Mouse (Mus musculus) thymus, postnatal 4 days (tissue): ENCODE results near the gene Dclre1b.
"Not testable (repeated sequence)": the region's sequence is repeated elsewhere in the genome, so short reads cannot be mapped to it uniquely, and the experiment has no call there.

Source experiments
- DNase-seq: peaks from one replicate; pipeline ENCODE4 v3.0.0; 2021

Dclre1b gene

DNA sequence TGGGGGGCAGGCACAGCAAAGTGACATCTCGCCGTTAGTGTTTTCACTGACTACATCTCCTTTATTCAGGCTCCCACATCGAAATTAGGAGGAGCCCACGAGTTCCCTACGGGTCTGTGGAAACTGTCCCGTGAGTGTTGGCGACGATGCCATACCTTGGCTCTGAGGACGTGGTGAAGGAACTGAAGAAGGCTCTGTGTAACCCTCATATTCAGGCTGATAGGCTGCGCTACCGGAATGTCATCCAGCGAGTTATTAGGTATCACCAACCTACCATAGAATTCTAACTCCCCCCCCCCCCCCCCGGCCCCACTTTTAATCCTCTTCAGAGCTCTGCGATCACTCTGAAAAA, 531 bp upstream of the Dclre1b start:
- DNase-seq, result no peak

DNA sequence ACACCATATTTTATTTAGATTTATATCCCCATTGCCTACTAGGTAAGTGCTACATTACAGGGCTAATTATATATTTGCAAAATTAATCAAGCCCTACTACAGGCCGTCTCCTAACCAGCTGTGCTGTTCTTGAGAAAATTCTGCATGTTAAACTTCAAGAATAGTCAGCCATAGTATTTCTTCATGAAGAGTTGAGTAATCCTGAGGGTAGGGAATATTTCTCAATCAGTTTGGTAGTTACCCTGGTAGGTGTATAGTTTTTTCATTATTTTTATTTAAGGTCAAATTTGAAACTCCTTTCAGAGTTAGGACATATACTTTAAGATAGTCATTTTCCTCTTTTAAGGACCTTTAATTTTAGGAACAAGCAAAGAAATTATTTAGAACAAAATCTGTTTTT, 3.6 kb downstream of the Dclre1b start:
- no peak for DNase-seq

DNA sequence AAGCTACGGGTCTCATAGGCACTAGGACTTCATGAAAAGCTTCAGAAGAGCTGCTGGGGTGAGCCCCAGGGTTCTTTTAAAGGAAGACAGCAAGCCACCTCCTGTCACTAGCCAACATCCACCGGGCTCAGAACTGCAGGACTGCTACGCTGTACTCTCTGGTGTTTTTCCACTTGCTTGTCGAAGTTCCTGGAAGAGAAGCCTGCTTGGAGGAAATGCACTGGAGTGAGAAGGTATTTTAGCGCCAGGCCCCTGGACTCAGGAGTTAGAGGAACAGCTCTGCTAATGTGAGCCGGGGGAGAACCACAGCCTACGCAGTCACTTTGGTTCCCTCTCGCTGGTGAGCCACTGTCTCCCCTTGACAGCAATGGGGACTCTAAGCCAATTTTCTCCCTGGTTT, 6.4 kb downstream of the Dclre1b start:
- DNase-seq, result peak; percentile 54

DNA sequence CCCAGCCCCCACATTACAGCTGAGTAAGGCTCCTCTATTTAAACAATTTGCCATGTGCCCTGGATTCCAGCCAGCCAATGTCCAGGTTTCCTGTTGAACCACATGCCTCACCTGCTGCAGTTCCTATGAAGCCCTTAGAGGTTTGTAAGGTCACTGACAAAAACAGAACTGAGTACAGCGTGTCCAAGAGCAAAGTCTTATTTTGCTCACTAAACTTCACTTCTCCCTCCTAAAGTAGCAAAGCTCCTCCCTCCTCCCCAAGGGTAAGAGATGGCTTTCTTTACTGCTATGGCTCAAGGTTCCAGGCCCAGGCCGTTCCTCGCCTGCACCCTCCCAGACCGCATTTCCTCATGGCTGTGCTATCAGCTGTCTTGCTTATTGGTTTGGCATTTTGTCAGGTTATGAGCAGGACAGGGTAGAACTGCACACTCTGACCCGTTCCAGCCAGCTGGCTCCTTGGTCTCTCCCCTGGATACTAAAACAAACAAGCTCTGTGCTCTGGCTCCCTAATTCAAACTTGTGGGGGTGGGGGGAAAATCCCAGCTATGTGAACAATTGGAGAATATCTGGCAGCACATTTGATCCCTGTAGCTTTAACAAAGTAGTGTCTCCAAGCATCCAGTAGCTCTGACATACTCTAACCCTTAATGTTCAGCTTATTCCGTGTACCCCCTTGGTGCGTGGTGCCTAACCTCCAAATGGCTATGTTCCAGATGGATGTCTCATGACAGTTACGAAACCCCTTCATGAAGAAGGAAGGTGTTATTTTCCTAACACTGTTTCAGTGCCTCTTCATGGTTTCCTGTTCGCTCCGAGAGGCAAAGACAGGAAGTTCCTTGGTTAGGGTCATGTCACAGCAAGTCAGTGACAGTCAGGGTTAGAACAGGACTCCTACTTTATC, 7.4 kb downstream of the Dclre1b start:
- DNase-seq, result peak; percentile 57

DNA sequence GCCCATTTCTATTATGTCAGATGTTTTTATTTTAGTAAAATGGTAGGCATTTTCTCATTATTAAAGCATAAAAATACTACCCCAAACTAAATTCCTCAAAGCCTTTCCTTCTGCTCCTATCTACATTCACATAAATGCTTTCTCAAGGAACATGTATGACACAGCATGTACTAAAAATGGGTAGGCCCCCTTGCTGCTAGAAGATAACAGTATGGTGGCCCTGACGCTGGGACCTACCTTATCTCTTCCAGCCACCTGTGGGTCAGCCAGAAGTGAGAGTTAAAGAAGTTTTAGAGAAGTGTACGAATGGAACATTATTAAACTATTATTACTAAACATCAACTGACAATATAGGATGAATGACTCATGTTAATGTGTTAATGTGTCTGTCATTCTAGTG, 9.7 kb downstream of the Dclre1b start:
- no peak for DNase-seq

DNA sequence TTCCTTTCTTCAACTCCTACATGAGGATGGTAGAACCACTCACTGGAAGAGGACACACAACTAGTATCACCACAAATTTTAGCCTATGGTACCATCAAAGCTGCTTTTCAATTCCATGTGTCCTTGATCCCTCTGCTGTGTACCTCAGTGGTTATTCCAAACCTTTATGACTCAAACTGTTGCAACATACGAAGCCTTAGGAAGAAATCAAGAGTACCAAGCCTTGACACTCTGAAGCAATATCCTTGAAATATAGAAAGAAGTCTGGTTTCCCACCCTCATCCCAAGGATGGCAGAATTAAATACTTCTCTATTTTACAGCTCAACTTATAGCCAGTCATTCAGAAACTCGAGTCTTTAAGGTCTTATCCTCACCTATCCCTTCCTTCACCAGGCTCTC, 12.9 kb downstream of the Dclre1b start:
- no peak for DNase-seq

DNA sequence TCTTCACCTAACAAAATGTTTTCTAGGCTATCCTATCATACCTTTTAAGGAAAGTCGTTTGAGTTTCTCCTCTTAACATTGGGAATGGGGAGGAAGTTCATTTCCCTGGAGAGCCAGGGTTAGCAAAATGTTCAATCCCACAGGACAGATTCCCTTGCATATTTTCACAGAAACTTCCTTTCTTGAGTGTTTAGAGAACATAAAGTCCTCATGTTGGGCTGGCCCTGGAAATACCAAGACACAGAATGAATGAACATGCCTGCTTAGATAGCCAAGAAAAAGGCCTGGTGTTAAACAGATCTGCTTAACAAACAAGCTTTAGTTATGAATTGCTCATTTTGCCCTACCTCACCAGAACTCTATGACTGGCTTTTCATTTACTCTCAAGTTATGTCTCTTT, 16.7 kb downstream of the Dclre1b start:
- no peak for DNase-seq

DNA sequence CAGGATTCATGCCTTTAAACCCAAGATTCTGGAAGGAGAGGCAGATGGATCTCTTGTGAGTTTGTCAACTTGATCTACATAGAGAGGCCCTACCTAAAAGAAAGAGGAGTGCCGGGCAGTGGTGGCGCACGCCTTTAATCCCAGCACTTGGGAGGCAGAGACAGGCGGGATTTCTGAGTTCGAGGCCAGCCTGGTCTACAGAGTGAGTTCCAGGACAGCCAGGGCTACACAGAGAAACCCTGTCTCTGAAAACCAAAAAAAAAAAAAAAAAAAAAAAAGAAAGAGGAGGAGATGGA, 17.2 kb downstream of the Dclre1b start:
- DNase-seq, result not testable (repeated sequence)

DNA sequence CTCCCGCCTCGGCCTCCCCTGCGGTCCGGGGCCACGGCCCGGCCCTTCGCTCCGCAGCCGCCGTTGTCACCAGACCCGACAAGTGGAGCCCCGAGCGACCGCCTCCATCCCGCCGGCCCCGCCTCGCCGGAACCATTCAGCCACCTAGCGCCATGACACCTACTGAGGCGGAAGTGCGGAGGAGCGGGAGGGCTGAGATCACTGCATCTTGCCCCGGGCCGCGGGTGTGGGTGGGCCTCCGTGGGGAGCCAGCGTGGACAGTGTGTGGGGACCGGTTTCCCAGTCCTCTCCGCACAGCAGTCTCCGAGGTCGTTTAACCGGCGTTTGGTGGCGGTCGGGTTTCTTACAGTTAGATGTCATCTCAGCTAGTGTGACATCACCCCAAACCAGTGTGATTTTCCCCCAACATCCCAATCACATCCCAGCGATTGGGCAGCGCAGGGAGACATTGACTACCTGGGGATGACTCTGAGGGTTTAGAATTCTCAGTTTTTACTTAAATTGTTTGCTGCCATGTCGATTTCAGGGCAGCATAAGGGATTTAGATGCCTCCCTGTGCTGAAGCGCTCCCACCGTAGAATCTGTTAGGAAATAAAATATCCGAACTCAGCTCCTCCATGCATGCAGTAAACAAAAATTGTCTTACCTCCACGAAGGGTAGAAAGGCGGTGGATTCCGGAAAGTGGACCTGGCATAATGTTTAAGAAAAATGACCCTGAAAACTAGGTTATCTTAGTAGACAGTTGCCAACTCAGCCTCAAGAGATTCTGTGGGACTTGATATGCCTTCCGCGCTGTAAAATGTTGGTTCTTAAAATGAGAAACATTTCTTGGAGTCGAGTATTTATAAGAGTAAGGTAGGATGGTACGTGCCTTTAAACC, 17.8 kb downstream of the Dclre1b start, which contains the start of gene Hipk1:
TSS of gene Hipk1 (minus strand) at position 334 of the 881 bp plus-strand sequence.
- DNase-seq, result peak; percentile 94

DNA sequence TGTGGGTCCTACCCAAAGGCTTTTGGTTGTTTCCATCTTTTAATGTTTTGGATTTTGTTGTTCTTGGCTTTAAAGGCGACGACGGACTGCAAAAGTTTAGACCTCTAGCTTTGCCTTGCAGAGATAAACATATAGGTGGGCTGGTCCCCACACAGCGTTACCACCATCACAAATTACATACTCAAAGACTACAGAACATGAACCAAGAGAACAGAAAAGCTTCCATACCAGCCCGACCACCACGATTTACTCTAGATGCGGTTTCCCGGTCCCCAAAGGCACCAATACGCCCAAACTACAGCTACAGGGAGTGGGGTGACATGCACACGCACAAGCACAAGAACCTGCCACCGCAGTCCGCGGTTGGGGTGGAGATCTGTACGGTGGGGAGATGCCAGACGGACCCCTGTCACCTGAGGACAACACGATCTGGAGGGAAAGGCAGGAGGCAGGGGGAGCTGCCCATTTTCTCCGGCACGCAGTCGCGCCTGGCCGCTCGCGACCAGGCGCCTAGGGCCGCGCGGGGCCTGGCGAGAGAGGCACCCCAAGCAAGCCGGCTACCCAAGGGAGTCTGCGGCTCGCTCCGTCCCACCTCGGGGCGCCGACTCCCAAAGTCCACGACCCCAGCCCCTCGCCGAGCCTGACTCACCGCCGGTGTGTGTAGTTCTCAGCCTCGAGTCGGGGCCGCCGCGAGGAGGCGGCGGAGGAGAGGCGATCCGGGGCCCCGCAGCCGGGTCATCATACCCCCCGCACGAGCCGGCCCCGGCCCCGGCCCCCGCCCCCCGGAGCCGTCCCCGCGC, 18.7 kb downstream of the Dclre1b start:
- peak; percentile 67 for DNase-seq

DNA sequence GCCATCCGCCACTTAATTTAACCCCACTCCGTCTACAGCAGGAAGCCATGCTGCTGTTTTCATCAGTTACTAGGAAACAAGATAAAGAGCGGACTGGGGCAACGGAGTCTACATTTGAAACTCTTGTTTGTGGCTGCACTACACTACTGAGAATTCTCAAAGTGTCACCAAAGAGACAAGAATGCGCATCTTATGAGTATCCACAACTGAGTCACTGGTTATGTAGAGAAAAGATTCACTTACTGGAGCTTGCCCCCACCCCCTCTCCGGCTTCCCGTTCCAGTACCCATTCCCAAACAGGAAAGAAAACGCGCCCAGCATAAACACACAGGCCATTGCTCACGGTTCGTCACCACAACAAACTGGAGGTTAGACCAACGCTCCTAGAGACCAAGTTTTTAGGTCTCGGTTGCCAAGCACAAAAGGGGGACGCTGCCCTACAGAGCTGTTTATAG, 19.3 kb downstream of the Dclre1b start:
- DNase-seq, result peak; percentile 42

DNA sequence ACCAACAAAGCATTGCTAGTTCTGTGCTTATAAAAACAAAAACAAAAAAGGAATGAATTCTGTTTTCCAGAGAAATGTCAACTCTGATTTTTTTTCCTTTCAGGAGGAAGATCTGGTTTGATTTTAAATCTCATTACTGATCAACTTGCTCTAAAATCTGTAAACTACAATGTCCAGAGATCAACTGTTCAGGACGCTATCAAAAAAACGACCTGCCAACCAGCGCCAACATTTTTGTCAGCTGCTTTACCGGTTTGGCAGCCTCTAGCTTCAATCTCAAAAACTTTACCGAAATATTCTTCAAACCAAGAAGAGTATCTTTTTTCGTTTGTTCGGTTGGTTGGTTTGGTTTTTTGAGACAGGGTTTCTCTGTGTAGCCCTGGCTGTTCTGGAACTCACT, 20.1 kb downstream of the Dclre1b start:
- DNase-seq, result no peak

DNA sequence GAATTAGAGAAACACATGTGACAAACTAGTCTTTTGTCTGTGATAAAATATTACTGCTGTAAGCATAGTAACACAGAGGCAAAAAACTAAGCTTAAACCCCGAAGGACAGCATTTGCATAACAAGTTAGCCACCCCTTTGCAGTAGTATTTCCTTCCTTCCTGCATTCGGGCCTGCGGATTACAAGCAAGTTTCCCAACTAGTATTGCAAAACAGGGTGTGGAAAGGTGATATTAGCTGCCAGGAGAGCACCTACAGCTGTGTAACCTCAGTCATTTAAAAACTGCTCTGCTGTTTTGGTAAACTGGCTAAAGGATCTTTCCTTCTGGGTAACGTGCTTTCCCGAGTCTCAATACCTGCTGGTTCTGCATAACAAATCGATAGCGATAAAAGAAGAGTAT, 22.0 kb downstream of the Dclre1b start:
- no peak for DNase-seq

DNA sequence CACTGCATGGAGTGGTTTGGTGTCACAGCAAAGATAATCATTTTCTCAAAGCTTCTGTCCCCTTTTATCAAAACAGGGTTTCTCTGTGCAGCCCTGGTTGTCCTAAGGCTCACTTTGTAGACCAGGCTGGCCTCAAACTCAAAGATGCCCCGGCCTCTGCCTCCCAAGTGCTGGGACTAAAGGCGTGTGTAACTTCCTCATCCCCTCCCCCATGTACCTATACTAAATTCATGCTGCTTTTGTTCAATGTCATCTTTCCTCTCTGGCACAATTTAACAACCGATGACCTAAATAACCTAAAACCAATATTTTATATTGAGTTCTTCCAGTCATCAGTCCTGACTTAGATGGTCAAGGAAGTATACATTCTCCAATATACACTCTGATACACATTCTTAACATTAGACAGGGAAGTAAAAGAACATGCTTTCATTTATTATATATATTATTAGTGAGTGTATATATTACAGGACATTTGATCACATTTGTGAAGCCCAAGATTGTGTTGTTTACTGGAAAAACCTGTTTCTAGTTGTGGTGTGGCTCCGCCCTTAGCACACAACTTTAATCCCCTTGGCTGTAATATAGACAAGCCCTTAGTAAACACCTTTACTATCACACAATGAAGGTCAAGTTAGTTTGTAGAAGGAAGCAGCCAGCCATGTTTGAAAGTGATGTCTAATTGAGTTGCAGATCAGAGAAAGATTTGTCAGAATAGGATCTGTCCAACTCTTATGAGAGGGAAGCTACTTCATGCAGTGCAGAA, 26.2 kb downstream of the Dclre1b start:
- peak; percentile 36 for DNase-seq

DNA sequence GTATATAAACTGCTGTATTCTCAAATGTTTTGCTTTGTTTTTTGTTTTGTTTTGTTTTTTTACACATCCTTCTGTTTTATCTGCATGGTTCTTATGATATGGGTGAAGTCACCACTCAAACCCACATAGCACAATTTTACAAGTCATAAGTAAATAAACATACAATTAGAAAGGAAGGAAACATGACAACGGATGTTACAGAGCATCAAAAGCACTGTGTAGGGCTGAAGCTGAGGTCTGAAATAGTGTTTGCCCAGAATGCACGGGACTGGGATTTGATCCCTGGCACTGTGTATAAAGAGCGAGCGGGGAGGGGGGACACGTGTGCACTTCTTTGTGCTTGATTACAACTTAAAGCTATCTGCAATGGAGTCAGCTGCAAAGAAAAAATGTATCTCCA, 28.5 kb downstream of the Dclre1b start:
- no peak for DNase-seq

DNA sequence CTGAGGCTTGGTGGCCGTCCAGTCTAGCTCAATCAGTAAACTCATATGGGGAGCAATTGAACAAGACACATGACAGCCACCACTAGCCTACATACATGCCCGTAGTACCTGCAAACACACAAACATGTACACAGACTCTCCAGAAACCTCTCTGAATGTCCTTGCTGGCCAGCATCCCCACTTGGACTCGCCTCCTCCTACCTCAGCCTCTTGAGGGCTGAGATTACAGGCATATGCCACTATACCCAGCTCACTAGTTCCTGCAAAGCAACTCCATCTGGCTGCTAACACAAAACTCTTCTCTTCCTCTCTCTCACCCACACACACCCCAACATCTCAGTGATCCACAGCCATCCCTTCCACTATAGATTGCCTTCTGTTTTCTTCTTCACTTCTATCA, 29.0 kb downstream of the Dclre1b start:
- DNase-seq, result no peak

DNA sequence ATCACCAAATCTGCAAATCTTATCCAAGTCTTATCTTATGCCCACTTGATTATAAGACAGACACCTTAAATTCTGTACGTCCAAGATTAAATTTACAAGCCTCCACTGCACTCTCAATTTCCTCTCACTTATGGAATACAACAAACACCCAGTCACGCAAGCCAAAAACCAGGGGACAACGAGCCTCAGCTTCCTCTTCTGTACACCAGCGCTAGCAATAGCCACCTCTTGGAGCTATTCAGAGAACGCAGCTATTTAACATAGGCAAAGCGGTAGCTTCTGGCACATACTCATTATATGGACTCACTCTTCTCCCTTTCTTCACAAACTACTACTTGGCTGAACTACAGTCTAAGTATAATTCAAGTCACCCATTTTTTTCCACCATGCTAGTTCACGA, 30.1 kb downstream of the Dclre1b start:
- no peak for DNase-seq

DNA sequence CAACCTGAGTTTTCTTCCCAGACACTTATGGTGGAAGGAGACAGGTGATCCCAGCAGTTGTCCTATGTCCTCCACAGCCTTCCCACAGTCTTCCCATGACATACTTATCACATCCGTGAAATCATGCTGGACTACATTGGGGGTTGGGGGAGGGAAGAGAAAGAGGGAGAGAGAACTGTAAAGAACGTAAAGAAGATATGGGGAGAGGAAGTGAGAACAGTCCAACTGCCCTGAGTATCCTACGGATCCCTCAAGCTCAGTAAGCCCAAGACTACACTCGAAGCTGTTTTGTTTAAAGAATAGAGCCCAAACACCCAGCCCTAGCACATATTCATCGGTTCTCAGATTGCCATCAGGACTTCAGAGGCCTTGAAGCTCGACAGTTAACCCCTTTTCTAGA, 30.6 kb downstream of the Dclre1b start:
- DNase-seq, result no peak

DNA sequence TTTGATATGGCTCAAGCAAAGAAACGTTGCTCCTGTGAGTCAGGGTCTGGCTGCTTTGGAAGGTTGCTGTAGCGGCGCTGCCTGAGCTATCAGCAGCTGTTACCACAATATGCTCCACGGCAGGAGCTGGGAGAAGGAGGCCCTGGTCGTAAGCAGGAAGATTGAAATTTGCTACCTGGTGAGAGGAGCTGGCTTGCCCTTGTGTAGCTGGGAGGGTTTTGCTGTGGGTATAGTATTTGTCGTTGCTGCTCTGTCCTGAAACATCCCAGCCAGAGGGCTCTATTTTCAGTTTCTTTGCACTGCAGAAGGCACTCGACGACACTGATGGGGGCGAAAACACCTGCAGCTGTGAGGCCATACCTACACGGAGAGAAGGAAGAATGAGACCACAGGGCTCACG, 31.3 kb downstream of the Dclre1b start:
- peak; percentile 64 for DNase-seq

DNA sequence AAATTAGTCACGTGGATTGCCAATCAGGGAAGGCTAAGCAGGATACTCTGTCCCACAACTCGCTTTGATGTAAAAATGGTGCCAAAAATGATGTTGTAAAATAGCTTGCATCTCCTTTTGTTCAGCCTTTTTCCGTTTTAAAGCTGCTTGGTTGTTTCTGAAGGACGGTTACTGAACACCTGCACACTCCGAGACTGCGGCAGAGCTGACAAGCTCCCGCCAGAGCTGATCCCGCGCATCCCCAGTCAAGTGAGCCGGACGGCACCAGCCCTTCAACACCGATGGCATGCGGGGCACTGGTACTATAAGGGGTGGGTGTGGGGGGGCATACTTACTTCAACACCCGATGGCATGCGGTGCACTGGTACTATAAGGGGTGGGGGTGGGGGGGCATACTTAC, 35.2 kb downstream of the Dclre1b start:
- DNase-seq, result peak; percentile 77

DNA sequence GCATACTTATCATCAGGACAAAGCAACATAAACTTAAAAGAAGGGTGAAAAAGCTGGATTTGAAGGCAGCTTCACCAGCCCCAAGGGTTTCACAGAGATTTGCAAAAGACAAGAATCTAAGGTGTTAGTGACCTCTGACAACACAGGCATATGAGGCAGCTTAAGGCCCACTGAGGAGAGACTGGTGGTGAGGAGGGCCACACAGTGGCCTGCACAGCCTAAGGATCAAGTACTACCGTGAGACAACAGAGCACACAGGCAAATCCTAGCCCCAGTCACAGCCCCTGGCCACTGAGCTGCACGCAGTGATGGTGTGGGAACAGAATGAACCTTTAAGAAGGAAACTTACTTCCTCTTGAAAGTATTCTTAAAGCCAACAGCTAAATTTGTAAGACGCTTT, 35.7 kb downstream of the Dclre1b start:
- peak; percentile 50 for DNase-seq

DNA sequence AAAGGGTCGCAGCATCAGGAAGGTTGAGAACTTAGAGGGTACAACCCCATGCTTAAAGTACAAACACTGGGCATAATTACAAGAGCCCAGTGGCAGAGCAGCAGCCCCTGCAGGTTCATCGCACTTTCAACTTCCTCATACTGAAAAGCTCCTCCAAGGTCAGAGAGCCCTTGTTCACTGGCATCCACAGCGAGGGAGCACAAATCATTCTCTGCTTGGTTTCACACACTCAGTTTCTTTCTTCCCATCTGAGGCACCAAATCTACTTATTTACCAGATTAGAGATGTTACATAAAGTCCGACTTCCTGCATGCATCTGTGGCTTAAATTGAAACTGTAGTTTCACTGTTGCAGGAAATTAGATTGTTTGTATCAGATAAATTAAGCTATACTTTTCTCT, 36.4 kb downstream of the Dclre1b start:
- DNase-seq, result peak; percentile 36
